Mouse (Mus musculus): ENCODE results near the gene Rere. TPM values are rescaled to one million over a fixed set of nuclear protein-coding genes. Genes with fewer than 3 reads are reported as not detected.
"Not testable (repeated sequence)": the region's sequence is repeated elsewhere in the genome, so short reads cannot be mapped to it uniquely, and the experiment has no call there.

Gene Rere
- polyA plus RNA-seq, 1 experiment from 2014 or later: 24.5 TPM

DNA sequence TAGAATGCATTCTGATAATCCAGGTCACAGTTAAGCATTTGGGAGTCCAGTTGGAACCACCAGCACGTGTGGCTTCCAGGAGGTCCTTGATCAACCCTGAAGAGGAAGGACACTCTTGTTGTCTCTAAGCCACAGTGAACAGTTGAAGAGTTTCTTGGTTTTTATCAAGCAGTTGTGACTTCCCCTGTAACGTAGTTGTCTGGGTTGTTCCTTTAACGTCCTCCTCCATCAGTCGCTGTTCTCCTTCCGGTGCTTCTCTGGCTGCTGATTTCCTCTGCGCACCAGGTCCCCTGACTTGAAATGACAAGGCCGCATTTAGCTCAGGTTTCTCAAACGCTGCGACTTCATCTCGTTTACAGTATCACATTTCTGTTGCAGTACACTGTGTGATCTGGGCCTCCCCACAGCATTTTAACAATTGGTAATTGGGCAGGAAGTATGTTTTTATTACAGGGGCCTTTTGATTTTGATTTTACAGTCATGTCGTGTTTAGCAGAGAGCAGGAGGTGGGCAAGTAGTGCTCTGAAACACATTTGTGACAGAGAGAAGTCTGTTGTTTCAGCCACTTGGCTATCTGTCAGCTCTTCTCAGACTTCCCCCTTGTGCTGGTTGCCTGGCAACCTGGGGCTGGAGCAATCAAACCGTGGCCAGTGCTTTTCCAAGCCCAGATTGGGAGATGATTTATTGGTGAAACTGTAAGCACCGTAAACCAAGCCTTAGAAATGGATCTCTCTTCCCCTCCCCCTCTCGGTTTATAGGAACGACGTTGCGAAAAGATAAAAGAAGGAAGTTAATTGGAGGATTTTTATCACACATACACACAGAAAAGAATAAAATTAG is 275.2 kb downstream of the Rere start:
- Histone ChIP-seq H3K4me1 (peaks cover 21% of the 10 kb centered on the region), H3K4me3 (no peak overlapping the region), H3K27ac (replicated peaks) (0 out of 2 replicates have a peak overlapping the region, but pooled peaks have one; percentile 39), H3K36me3 (peaks cover 13% of the 10 kb centered on the region), H3K9me3 (replicated peaks) (no peaks in the 10 kb centered on the region; the same call in 1 of the 2 replicates), H3K27me3 (ENCODE audit: low read depth, poor library complexity, severe bottlenecking) (no peaks in the 10 kb centered on the region)
- 73% methylated on average over 17 of the region's 17 CpGs for WGBS
- peak; percentile 38 for DNase-seq (ENCODE audit: low spot score)

DNA sequence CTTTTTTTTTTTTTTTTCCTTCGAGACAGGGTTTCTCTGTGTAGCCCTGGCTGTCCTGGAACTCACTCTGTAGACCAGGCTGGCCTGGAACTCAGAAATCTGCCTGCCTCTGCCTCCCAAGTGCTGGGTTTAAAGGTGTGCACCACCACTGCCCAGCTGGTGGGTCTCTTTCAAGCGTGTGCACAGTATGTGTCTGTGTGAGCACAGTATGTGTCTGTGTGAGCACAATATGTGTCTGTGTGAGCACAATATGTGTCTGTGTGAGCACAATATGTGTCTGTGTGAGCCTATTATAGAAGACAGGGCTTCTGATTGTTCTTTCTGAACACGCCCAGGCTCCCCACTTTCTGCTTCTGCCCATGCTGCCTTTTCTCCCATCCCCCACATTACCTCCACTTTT is 275.8 kb downstream of the Rere start:
- Histone ChIP-seq H3K27ac (replicated peaks) (peak overlapping the region; percentile 0; the same call in 1 of the 2 replicates), H3K36me3 (peaks cover 12% of the 10 kb centered on the region), H3K4me1 (peaks cover 21% of the 10 kb centered on the region)
- not testable (repeated sequence) for H3K27me3 ChIP-seq (ENCODE audit: low read depth, poor library complexity, severe bottlenecking); H3K4me3 ChIP-seq; DNase-seq (ENCODE audit: low spot score); H3K9me3 ChIP-seq (replicated peaks)
- 86% methylated on average over 3 of the region's 3 CpGs for WGBS

DNA sequence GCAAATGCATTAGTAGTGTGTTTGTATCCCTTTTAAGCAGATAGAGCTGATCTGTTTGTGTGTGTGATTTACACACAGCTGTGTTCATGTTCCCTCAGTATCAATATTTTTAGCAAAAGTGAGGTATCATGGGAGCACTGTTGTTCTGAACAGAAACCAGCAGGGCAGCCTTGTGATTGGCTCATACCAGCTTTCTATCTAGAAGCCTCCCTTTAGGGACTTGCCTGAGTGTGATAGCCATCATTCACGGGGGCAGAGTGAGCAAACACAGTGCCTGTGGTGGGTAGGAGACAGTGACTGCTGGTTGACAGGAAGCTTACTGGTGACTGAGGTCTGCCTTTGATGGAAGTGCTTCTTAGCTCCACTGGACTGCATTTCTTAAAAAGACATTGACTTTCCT is 276.5 kb downstream of the Rere start:
- Histone ChIP-seq H3K27me3 (ENCODE audit: low read depth, poor library complexity, severe bottlenecking) (no peaks in the 10 kb centered on the region), H3K36me3 (peaks cover 12% of the 10 kb centered on the region), H3K9me3 (replicated peaks) (no peaks in the 10 kb centered on the region; the same call in 1 of the 2 replicates), H3K4me3 (no peak overlapping the region), H3K27ac (replicated peaks) (no peak overlapping the region), H3K4me1 (peaks cover 24% of the 10 kb centered on the region)
- WGBS: 69% methylated on average over 1 of the region's 1 CpGs
- DNase-seq (ENCODE audit: low spot score): no peak

DNA sequence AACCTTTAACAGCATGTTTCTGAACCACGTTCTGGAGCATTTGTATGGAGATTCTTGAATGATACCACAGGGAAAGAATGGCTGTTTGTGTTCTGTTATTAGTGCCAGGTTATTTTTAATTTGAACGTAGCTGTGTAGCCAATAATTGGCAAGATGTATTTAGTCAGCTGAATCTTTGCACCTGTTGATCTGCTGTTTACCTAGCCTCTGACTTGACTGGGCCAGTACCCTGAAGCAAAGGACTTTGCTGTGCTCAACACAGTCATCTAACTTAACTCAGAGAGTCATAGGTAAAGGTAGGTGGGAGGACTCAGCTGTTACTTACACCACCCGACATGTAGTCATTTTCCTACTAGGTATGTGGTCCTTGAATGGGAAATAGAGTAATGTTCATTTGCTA is 278.1 kb downstream of the Rere start:
- no peak overlapping the region for H3K27ac ChIP-seq (replicated peaks)
- peaks cover 15% of the 10 kb centered on the region for H3K36me3 ChIP-seq
- H3K27me3 ChIP-seq (ENCODE audit: low read depth, poor library complexity, severe bottlenecking): no peaks in the 10 kb centered on the region
- 93% methylated on average over 3 of the region's 3 CpGs for WGBS
- no peak for DNase-seq (ENCODE audit: low spot score)
- H3K9me3 ChIP-seq (replicated peaks): no peaks in the 10 kb centered on the region; the same call in 1 of the 2 replicates
- H3K4me3 ChIP-seq: no peak overlapping the region
- peaks cover 29% of the 10 kb centered on the region for H3K4me1 ChIP-seq

DNA sequence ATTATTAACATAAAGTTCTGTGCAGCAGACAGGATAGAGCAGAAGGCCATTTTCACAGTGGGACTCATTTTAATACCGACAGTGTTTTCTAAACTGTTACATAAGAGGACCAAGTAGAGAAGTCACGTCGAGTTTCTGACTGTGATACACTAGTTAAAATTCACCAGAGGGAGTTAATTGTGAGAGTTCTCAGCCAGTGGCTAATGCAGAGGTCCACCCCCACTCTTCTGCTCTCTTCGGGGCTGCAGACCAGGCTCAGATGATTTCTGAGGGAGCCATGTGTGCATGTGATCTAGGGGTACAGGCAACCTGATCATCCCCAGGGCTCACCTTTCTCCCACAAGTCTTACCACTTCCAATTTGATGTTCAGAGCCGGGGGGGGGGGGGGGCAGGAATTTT is 281.8 kb downstream of the Rere start:
- Histone ChIP-seq H3K36me3 (peaks cover 3% of the 10 kb centered on the region; the same call in 1 of the 2 replicates), H3K27me3 (ENCODE audit: low read depth, poor library complexity, severe bottlenecking) (no peaks in the 10 kb centered on the region), H3K27ac (replicated peaks) (no peak overlapping the region), H3K4me3 (no peak overlapping the region), H3K4me1 (peaks cover 12% of the 10 kb centered on the region), H3K9me3 (replicated peaks) (no peaks in the 10 kb centered on the region)
- 72% methylated on average over 5 of the region's 5 CpGs for WGBS
- DNase-seq (ENCODE audit: low spot score): no peak

DNA sequence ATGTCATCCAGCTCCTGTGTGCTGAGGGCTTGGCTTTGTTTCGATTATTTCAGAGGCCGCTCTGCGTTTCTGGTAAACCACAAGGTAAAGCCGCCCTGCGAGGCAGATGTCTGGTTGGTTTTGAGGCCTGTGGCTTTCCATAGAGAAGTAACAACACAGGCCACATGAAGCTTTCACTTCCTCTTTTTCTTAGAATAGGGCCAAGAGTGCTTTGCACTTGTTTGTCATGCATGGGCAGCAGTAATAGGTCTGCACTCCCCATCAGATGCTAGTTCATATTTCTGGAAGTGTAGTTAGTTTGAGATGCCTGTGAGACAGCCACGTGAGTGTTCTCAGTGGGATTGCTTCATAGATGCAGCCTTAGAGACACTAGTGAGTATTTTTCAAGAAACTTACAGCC is 284.7 kb downstream of the Rere start:
- Histone ChIP-seq H3K4me1 (peaks cover 41% of the 10 kb centered on the region), H3K27ac (replicated peaks) (no peak overlapping the region), H3K27me3 (ENCODE audit: low read depth, poor library complexity, severe bottlenecking) (no peaks in the 10 kb centered on the region), H3K9me3 (replicated peaks) (no peaks in the 10 kb centered on the region), H3K4me3 (no peak overlapping the region), H3K36me3 (peaks cover 3% of the 10 kb centered on the region; the same call in 1 of the 2 replicates)
- WGBS: 88% methylated on average over 6 of the region's 6 CpGs
- no peak for DNase-seq (ENCODE audit: low spot score)

DNA sequence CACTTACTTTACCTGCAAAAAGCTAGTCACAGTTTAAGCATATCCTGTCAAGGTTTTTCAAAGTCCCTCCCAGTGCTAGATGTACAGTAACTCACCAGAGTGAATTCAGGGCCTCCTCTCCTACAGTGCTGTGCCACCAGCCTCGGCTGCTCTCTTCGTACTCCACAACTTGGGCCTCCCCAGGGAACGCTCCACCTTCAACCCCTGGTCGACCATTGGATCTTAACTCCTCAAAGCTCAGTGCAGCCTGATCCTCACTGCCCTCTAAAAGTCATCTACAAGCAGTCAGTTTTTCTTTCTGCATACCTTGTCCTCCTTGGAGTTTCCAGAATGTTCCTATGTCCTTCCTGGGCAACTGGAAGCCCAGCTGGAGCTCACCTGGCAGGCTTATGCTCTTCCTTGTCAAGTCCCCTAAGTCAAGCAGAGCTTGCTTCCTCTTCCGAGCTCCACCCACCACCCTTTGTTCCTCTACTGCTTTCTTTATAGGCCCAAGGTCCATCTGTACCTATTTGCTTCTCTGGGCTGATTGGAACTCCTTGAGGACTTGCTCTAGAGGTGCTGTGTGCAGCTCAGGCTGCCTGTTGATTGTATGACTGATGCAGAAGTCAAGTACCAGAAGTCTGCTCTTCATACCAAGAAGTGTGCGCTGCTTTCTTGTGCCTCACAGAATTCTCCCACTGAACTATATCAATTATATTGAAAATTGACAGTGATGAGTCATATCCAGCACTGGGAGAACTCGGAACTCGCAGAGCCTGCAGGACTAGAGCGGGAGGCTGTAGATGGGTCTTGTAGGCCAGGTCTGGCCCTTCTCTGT is 287.1 kb downstream of the Rere start:
- Histone ChIP-seq H3K27ac (replicated peaks) (peak overlapping the region; percentile 96), H3K36me3 (peaks cover 17% of the 10 kb centered on the region), H3K4me1 (peaks cover 40% of the 10 kb centered on the region), H3K4me3 (peak overlapping the region; percentile 88), H3K27me3 (ENCODE audit: low read depth, poor library complexity, severe bottlenecking) (no peaks in the 10 kb centered on the region), H3K9me3 (replicated peaks) (no peaks in the 10 kb centered on the region)
- peak; percentile 26 for DNase-seq (ENCODE audit: low spot score)
- WGBS: 45% methylated on average over 9 of the region's 9 CpGs

DNA sequence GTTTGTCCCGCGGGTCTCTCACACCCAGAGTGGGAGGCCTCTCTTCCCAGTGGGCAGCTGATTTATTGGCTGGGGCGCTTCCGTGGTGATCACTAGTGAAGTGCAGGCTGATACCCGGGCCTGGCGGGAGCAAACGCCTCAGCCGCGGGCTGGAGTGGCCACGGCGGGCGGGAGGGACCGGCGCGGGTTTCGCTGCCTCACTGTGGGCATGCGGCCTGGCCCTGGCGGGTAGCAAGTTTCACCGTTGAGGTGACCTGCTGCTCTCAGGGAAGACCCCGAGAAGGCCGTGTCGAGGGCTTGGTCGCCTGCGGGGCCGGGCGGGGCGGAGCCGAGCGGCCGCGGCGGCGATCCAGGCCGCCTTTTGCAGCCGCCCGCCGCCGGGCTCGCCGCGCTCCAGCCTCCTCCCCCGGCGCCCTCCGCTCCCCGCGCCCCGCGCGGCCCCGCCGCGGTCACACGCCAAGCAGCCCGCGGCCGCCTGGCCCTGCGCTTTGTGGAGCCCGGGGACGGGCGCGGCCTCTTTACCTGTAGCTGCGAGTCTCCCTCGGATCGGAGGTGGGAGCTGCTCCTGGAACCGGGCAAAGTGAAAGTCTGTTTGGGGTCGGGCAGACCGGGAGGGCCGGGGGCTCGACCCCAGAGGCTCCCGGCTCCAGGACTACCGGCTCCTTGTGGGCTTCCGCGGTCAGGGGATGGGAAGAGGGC is 287.8 kb downstream of the Rere start:
- Histone ChIP-seq H3K4me3 (peak overlapping the region; percentile 88), H3K4me1 (peaks cover 40% of the 10 kb centered on the region), H3K27me3 (ENCODE audit: low read depth, poor library complexity, severe bottlenecking) (no peaks in the 10 kb centered on the region), H3K27ac (replicated peaks) (peak overlapping the region; percentile 96), H3K9me3 (replicated peaks) (no peaks in the 10 kb centered on the region), H3K36me3 (peaks cover 22% of the 10 kb centered on the region)
- WGBS: under 1% methylated on average over 60 of the region's 73 CpGs
- DNase-seq (ENCODE audit: low spot score): peak; percentile 79

DNA sequence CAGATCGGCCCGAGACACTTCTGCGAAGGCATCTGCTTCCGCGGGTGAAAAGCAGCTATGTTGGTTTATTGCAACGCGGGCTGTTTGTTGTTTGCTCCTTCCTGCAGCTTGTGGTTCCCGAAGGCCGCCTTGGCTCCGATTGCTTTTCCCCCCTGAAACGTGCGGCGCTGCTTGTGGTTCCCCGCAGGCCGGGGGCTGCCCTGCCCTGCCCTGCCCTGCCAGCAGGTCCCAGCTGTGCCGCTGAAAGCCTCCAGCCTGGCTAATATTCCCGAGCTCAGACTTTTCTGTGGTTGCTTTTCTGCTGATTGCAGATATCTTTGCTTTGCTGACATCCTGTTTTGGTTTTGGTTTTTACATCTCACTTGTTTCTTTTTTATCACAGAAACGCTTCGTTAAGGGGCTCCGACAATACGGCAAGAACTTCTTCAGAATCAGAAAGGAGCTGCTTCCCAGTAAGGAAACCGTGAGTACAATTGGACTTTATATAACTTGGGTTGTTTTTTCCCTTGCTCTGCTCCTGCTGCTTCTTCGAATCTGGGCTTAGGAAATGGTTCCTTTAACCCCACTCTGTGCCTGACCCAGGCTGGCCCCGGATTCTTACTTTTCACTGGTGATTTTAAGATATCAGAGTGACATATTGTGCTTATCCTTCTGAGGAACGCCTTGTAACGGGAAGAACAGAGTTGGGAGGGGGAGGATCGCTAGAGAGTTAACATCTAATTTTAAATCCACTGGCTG is 288.6 kb downstream of the Rere start:
- peaks cover 29% of the 10 kb centered on the region for H3K36me3 ChIP-seq
- no peaks in the 10 kb centered on the region for H3K9me3 ChIP-seq (replicated peaks)
- peak overlapping the region; percentile 96 for H3K27ac ChIP-seq (replicated peaks)
- peak overlapping the region; percentile 88 for H3K4me3 ChIP-seq
- WGBS: 6% methylated on average over 27 of the region's 27 CpGs
- peak; percentile 79 for DNase-seq (ENCODE audit: low spot score)
- H3K27me3 ChIP-seq (ENCODE audit: low read depth, poor library complexity, severe bottlenecking): no peaks in the 10 kb centered on the region
- peaks cover 40% of the 10 kb centered on the region for H3K4me1 ChIP-seq

DNA sequence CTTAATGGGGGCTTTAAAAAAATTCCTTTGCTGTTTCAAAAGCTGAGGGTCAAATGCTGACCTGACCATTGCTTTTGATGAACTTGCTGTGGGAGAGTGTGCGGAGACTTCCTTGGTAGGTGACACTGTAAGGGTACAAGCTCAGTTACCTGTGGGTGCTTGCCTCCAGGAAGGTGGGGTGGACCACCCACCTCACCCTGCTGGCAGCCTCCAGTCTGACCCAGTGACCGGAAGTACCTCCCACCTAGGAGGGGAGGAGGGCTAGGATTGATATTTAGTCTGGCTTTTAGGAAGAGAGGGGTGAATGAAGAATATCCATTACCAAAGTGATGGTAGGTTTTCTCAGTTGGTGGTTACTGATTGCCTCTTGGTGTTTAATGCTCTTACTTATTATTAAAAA is 289.3 kb downstream of the Rere start:
- H3K27me3 ChIP-seq (ENCODE audit: low read depth, poor library complexity, severe bottlenecking): no peaks in the 10 kb centered on the region
- no peak for DNase-seq (ENCODE audit: low spot score)
- H3K36me3 ChIP-seq: peaks cover 29% of the 10 kb centered on the region
- H3K27ac ChIP-seq (replicated peaks): no peak overlapping the region
- peaks cover 40% of the 10 kb centered on the region for H3K4me1 ChIP-seq
- H3K9me3 ChIP-seq (replicated peaks): no peaks in the 10 kb centered on the region
- peak overlapping the region; percentile 88 for H3K4me3 ChIP-seq
- WGBS: 52% methylated on average over 2 of the region's 2 CpGs

DNA sequence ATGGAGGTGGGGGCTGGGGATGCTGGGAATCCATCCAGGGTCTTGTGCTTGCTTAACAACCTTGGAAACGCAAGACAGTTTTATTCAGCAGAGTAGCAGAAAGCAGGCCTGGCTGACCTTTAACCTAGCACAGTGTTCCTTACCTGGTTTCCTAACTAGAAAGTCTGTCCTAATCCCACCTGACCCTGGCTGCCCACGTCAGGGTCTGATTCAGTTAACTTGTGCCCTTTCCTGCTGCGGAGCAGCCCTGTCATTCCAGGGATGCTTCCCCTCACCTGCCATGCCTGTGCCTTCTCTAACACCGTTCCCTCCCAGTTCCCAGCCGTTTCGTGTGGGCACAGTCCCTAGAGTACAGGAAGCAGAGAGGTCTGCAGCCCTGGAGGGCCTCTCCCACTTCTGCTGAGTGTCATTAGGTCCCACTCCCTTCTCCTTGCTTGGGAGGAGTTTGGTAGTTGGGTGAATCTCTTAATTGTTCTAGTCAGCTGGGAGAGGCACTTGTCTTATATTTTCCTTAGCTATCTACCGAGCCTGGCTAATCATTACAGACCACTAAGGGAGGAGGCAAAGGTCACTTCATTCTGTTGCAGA is 290.8 kb downstream of the Rere start:
- WGBS: 83% methylated on average over 7 of the region's 7 CpGs
- H3K4me1 ChIP-seq: peaks cover 40% of the 10 kb centered on the region
- no peaks in the 10 kb centered on the region for H3K27me3 ChIP-seq (ENCODE audit: low read depth, poor library complexity, severe bottlenecking)
- no peaks in the 10 kb centered on the region for H3K9me3 ChIP-seq (replicated peaks)
- no peak overlapping the region for H3K27ac ChIP-seq (replicated peaks)
- H3K4me3 ChIP-seq: no peak overlapping the region
- H3K36me3 ChIP-seq: peaks cover 30% of the 10 kb centered on the region
- no peak for DNase-seq (ENCODE audit: low spot score)

All from midbrain, embryonic 10.5 days (tissue).